Mouse (Mus musculus) lung, adult 2 months (tissue): ENCODE measurements around the gene Traf7. TPM values are rescaled to one million over a fixed set of nuclear protein-coding genes. Genes with fewer than 3 reads are reported as not detected.

Experiments
- DNase-seq: peaks from one replicate; pipeline ENCODE4 v3.0.0; 2022
- H3K4me1 ChIP-seq: fragments of 200-500 bp; 2 replicates; pipeline ENCODE4 v1.6.1; 2011; ENCODE audit warnings: low read length; ENCODE audit not compliant: control insufficient read depth, insufficient read depth
- H3K4me3 ChIP-seq: fragments of 200-500 bp; replicated peaks from 2 replicates; pipeline ENCODE3; 2011; ENCODE audit warnings: low read depth, mild to moderate bottlenecking, control low read depth, low read length; ENCODE audit errors: extremely low read depth
- CTCF ChIP-seq: fragments of 200-500 bp; IDR thresholded peaks from 2 replicates; pipeline ENCODE4 v1.5.1; 2011; ENCODE audit warnings: mild to moderate bottlenecking, low read length, control low read depth; ENCODE audit not compliant: insufficient read depth
- POLR2A ChIP-seq: fragments of 200-500 bp; IDR thresholded peaks from 2 replicates; pipeline ENCODE4 v1.6.1; 2011; ENCODE audit warnings: low read depth, mild to moderate bottlenecking, control low read depth, low read length, borderline replicate concordance; ENCODE audit errors: extremely low read depth
- WGBS: fragments of 180-500 bp; shearing (Covaris S2); methylation state at CpG from one replicate; pipeline ENCODE4 v1.1.7; 2018; 5-methylcytosine and 5-hydroxymethylcytosine counted together
- polyA plus RNA-seq: library from polyadenylated mRNA; depleted of rRNA; stranded (reverse); fragments of >200 nt; gene quantifications from 2 replicates; pipeline ENCODE4 v1.2.3, GENCODE M21; 2012

The Traf7 gene
- polyA plus RNA-seq, 1 experiment = 263 TPM

- WGBS = 10% methylated on average over 9 of the region's 9 CpGs
- peak overlapping the region; percentile 83 for H3K4me3 ChIP-seq
- TF ChIP-seq CTCF (no peak), POLR2A (no peak)
- H3K4me1 ChIP-seq = peaks cover 7% of the 10 kb centered on the region; the same call in 1 of the 2 replicates
- DNase-seq = no peak
Measured at GRCm38 (mm10) chr17:24548435-24548834, 20.7 kb upstream of the Traf7 start.

GRCm38 (mm10) chr17:24546234-24546633, 18.5 kb upstream of the Traf7 start:
- no peak for DNase-seq
- peaks cover 4% of the 10 kb centered on the region; the same call in 1 of the 2 replicates for H3K4me1 ChIP-seq
- H3K4me3 ChIP-seq = no peak overlapping the region
- 76% methylated on average over 3 of the region's 3 CpGs for WGBS
- TF ChIP-seq POLR2A (no peak), CTCF (no peak)

- H3K4me1 ChIP-seq = no peaks in the 10 kb centered on the region
- DNase-seq = no peak
- no peak overlapping the region for H3K4me3 ChIP-seq
- WGBS = 93% methylated on average over 2 of the region's 2 CpGs
- no peak for TF ChIP-seq CTCF
- no peak for TF ChIP-seq POLR2A
Measured at GRCm38 (mm10) chr17:24545247-24545646, 17.5 kb upstream of the Traf7 start.

- WGBS = 28% methylated on average over 12 of the region's 12 CpGs
- no peak for DNase-seq
- TF ChIP-seq CTCF (no peak), POLR2A (no peak)
Measured at GRCm38 (mm10) chr17:24544613-24545012, 16.9 kb upstream of the Traf7 start.

GRCm38 (mm10) chr17:24540375-24540774, 12.6 kb upstream of the Traf7 start:
- H3K4me3 ChIP-seq = no peak overlapping the region
- TF ChIP-seq CTCF = peak; percentile 89
- TF ChIP-seq POLR2A = no peak
- 6% methylated on average over 3 of the region's 3 CpGs for WGBS
- H3K4me1 ChIP-seq = no peaks in the 10 kb centered on the region
- DNase-seq = no peak

More at GRCm38 (mm10) chr17:24544613-24545012, 16.9 kb upstream of the Traf7 start:
- H3K4me1 ChIP-seq = no peaks in the 10 kb centered on the region
- no peak overlapping the region for H3K4me3 ChIP-seq

- no peak overlapping the region for H3K4me3 ChIP-seq
- H3K4me1 ChIP-seq = no peaks in the 10 kb centered on the region
- no peak for TF ChIP-seq POLR2A
- 65% methylated on average over 8 of the region's 8 CpGs for WGBS
- peak; percentile 53 for DNase-seq
Measured at GRCm38 (mm10) chr17:24538950-24539349, 11.2 kb upstream of the Traf7 start.

GRCm38 (mm10) chr17:24537536-24537935, 9.8 kb upstream of the Traf7 start:
- DNase-seq = no peak
- TF ChIP-seq POLR2A (no peak), CTCF (no peak)
- WGBS = 32% methylated on average over 3 of the region's 3 CpGs

GRCm38 (mm10) chr17:24535300-24535699, 7.6 kb upstream of the Traf7 start:
- Histone ChIP-seq H3K4me1 (peaks cover 3% of the 10 kb centered on the region; the same call in 1 of the 2 replicates), H3K4me3 (no peak overlapping the region)
- no peak for TF ChIP-seq POLR2A
- TF ChIP-seq CTCF = no peak
- DNase-seq = no peak
- 54% methylated on average over 5 of the region's 5 CpGs for WGBS

More at GRCm38 (mm10) chr17:24537536-24537935, 9.8 kb upstream of the Traf7 start:
- Histone ChIP-seq H3K4me1 (peaks cover 3% of the 10 kb centered on the region; the same call in 1 of the 2 replicates), H3K4me3 (no peak overlapping the region)

- DNase-seq = no peak
- no peak for TF ChIP-seq POLR2A
- no peak for TF ChIP-seq CTCF
- Histone ChIP-seq H3K4me3 (peak within 1 kb of the TSS; percentile 31), H3K4me1 (peaks cover 3% of the 10 kb centered on the region; the same call in 1 of the 2 replicates)
- 89% methylated on average over 8 of the region's 8 CpGs for WGBS
Measured at GRCm38 (mm10) chr17:24534160-24534718, 6.5 kb upstream of the Traf7 start, which contains the start of gene Rab26. Gene Rab26 (minus strand): TSS chr17:24534210.

- WGBS = 17% methylated on average over 53 of the region's 53 CpGs
- TF ChIP-seq POLR2A = no peak
- no peak for TF ChIP-seq CTCF
- peaks cover 10% of the 10 kb centered on the region for H3K4me1 ChIP-seq
- peak overlapping the region; percentile 31 for H3K4me3 ChIP-seq
- peak; percentile 79 for DNase-seq
Measured at GRCm38 (mm10) chr17:24533099-24533992, 5.6 kb upstream of the Traf7 start.
